Comparison of ENCODE assay signal across 25 mouse cellular contexts in the genomic region with DNA sequence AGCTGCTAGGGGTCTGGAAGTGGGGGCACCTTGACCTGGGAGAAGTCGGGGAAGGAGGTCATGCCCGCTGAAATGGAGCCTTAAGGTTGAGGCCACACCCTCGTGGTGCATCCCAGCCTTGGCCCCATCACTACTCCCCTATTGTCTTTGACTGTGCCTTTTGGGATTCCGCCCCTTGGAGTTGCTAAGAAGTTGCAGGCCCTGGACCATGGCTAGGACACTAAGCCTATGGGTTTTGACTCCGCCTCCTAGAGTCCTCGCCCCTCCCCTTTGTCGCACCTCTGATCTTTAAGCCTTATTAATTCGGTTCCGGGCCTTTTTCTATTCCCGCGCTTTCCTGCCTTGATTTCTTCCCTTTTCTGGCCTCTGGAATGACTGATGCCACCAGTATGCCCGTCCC. TPM values are rescaled to one million over a fixed set of nuclear protein-coding genes. Genes with fewer than 3 reads are reported as not detected.
A peak's percentile ranks its signal among the peaks of the same experiment; 100 is the strongest.
DNase-seq lines count a peak whose midpoint lies in the region; ATAC-seq lines count a peak whose summit lies in the region.
"Had no signal": no experiment of that assay in that cellular context is flagged by ENCODE, and none has a peak within 500 bp of the region (broad histone marks: within the 10 kb centered on the region; RNA-seq: fewer than 3 reads in every experiment).

No protein-coding gene starts in this region.

- H3K4me3 ChIP-seq in forebrain, embryonic 16.5 days (replicated peaks; ENCODE audit: low read length) = no peak overlapping the region
- no peak overlapping the region for H3K4me3 ChIP-seq in forebrain, embryonic 10.5 days
- H3K4me3 ChIP-seq in midbrain, embryonic 13.5 days (replicated peaks) = no peak overlapping the region
- H3K4me3 ChIP-seq in midbrain, embryonic 14.5 days (replicated peaks; ENCODE audit: low read depth, low read length) = no peak overlapping the region
- H3K4me3 ChIP-seq in ES-E14 (ENCODE audit: insufficient read depth in 1 of 2, low read depth in 1 of 2, low read length in 2 of 2, poor library complexity in 1 of 2, severe bottlenecking in 1 of 2) = peak overlapping the region; percentile 1 to 3; a peak in 2 of 4 replicates
- H3K4me3 ChIP-seq: embryonic facial prominence, embryonic 13.5 days; hindbrain, embryonic 13.5 days; limb, embryonic 10.5 days; limb, embryonic 15.5 days; liver, embryonic 13.5 days; megakaryocyte, embryonic 14.5 days had no signal

- no peak overlapping the region for H3K4me2 ChIP-seq in forebrain, embryonic 16.5 days (ENCODE audit: low read length)
- H3K4me2 ChIP-seq in midbrain, embryonic 13.5 days (replicated peaks) = no peak overlapping the region
- H3K4me2 ChIP-seq in midbrain, embryonic 14.5 days (ENCODE audit: low read length) = no peak overlapping the region
- H3K4me2 ChIP-seq: embryonic facial prominence, embryonic 13.5 days; hindbrain, embryonic 13.5 days; limb, embryonic 15.5 days had no signal

- in situ Hi-C loops in ES-E14 (cut with MboI; ENCODE audit: low sequenced_read_pairs in 2 of 2, unreplicated experiment in 2 of 2) = no loop called here

- H3K4me1 ChIP-seq in forebrain, embryonic 16.5 days (replicated peaks; ENCODE audit: control insufficient read depth, insufficient read depth, low read length) = peaks cover under 1% of the 10 kb centered on the region
- peaks cover 19% of the 10 kb centered on the region for H3K4me1 ChIP-seq in forebrain, embryonic 10.5 days
- peaks cover 17% of the 10 kb centered on the region for H3K4me1 ChIP-seq in midbrain, embryonic 13.5 days (replicated peaks)
- H3K4me1 ChIP-seq in midbrain, embryonic 14.5 days (ENCODE audit: control insufficient read depth, insufficient read depth, low read length) = no peaks in the 10 kb centered on the region
- H3K4me1 ChIP-seq in ES-E14 (ENCODE audit: control insufficient read depth in 2 of 2, insufficient read depth in 2 of 2, low read length in 2 of 2, poor library complexity in 1 of 2) = peaks cover 0 to 21% of the 10 kb centered on the region in 2 experiments; a peak in 2 of 4 replicates

- no peak for DNase-seq in forebrain, embryonic 10.5 days (ENCODE audit: extremely low spot score, low spot score)
- DNase-seq in midbrain, embryonic 14.5 days = no peak
- no peak for DNase-seq in ES-E14 (ENCODE audit: low read depth, low spot score)
- no peak for DNase-seq in ovary, postnatal 10 days (ENCODE audit: low spot score)
- DNase-seq: cerebellum, adult 18-20 months; heart, postnatal 14 days; kidney, adult 11 months; kidney, postnatal 14 days; layer of hippocampus, adult 9-11 months; liver, embryonic 13.5 days; lung, adult 18-20 months had no signal

- peaks cover 12% of the 10 kb centered on the region; the same call in 1 of the 2 replicates for H3K36me3 ChIP-seq in forebrain, embryonic 16.5 days (ENCODE audit: control insufficient read depth, insufficient read depth)
- H3K36me3 ChIP-seq in forebrain, embryonic 10.5 days (replicated peaks) = peaks cover 9% of the 10 kb centered on the region
- peaks cover 54% of the 10 kb centered on the region for H3K36me3 ChIP-seq in midbrain, embryonic 13.5 days
- peaks cover 46% of the 10 kb centered on the region for H3K36me3 ChIP-seq in midbrain, embryonic 14.5 days (ENCODE audit: control insufficient read depth, insufficient read depth, low read length)
- H3K36me3 ChIP-seq in ES-E14 (ENCODE audit: control insufficient read depth, insufficient read depth, low read length, poor library complexity, severe bottlenecking) = no peaks in the 10 kb centered on the region
- H3K36me3 ChIP-seq: G1E; limb, embryonic 10.5 days; limb, embryonic 15.5 days had no signal

- WGBS in forebrain, embryonic 16.5 days = 62% methylated on average over 12 of the region's 12 CpGs
- WGBS in forebrain, embryonic 10.5 days = 63% methylated on average over 12 of the region's 12 CpGs
- WGBS in midbrain, embryonic 13.5 days = 51% methylated on average over 12 of the region's 12 CpGs
- 54% methylated on average over 12 of the region's 12 CpGs for WGBS in midbrain, embryonic 14.5 days

- ATAC-seq in forebrain, embryonic 16.5 days = 0 out of 2 replicates have a peak, but pooled peaks have one; percentile 5
- ATAC-seq in midbrain, embryonic 13.5 days = peak; percentile 55
- ATAC-seq in midbrain, embryonic 14.5 days (ENCODE audit: low FRiP score, low TSS enrichment) = no peak
- no peak for ATAC-seq in megakaryocyte-erythroid progenitor cell, adult 5-6 weeks (replicated peaks; ENCODE audit: low FRiP score, low TSS enrichment, poor library complexity, severe bottlenecking)
- ATAC-seq: CD4-positive, CD25-positive, alpha-beta regulatory T cell, adult 4 months; inflammation-experienced regulatory T-cells, adult 6 months; lung, postnatal 0 days; Patski had no signal

- no peaks in the 10 kb centered on the region for H3K9me3 ChIP-seq in forebrain, embryonic 16.5 days (ENCODE audit: control insufficient read depth, low read length)
- H3K9me3 ChIP-seq in forebrain, embryonic 10.5 days = no peaks in the 10 kb centered on the region
- H3K9me3 ChIP-seq in midbrain, embryonic 13.5 days = no peaks in the 10 kb centered on the region
- H3K9me3 ChIP-seq in midbrain, embryonic 14.5 days (ENCODE audit: control insufficient read depth, low read length) = no peaks in the 10 kb centered on the region
- no peaks in the 10 kb centered on the region for H3K9me3 ChIP-seq in ES-E14 (ENCODE audit: control insufficient read depth, insufficient read depth, low read depth, low read length)
- H3K9me3 ChIP-seq: embryonic facial prominence, embryonic 13.5 days; hindbrain, embryonic 13.5 days; limb, embryonic 10.5 days; limb, embryonic 15.5 days; liver, embryonic 13.5 days had no signal

- no peak overlapping the region for H3K9ac ChIP-seq in forebrain, embryonic 16.5 days (replicated peaks; ENCODE audit: low read depth, low read length)
- H3K9ac ChIP-seq in midbrain, embryonic 13.5 days (replicated peaks) = no peak overlapping the region
- no peak overlapping the region for H3K9ac ChIP-seq in midbrain, embryonic 14.5 days (replicated peaks; ENCODE audit: low read length)
- H3K9ac ChIP-seq in ES-E14 (ENCODE audit: insufficient read depth, low read depth, low read length, poor library complexity, severe bottlenecking) = no peak overlapping the region
- H3K9ac ChIP-seq: embryonic facial prominence, embryonic 13.5 days; hindbrain, embryonic 13.5 days; limb, embryonic 15.5 days; liver, embryonic 13.5 days had no signal

- peaks cover 3% of the 10 kb centered on the region; the same call in 1 of the 2 replicates for H3K27me3 ChIP-seq in forebrain, embryonic 16.5 days (replicated peaks; ENCODE audit: control insufficient read depth, insufficient read depth, low read length)
- peaks cover 45% of the 10 kb centered on the region for H3K27me3 ChIP-seq in forebrain, embryonic 10.5 days (ENCODE audit: poor library complexity, severe bottlenecking)
- peaks cover 10% of the 10 kb centered on the region; the same call in 1 of the 2 replicates for H3K27me3 ChIP-seq in midbrain, embryonic 13.5 days
- no peaks in the 10 kb centered on the region for H3K27me3 ChIP-seq in midbrain, embryonic 14.5 days (ENCODE audit: control insufficient read depth, insufficient read depth, low read length)
- H3K27me3 ChIP-seq: Patski had no signal

- no peak overlapping the region for H3K27ac ChIP-seq in forebrain, embryonic 16.5 days (ENCODE audit: low read length)
- H3K27ac ChIP-seq in forebrain, embryonic 10.5 days = no peak overlapping the region
- H3K27ac ChIP-seq in midbrain, embryonic 13.5 days = no peak overlapping the region
- no peak overlapping the region for H3K27ac ChIP-seq in midbrain, embryonic 14.5 days (replicated peaks; ENCODE audit: low read depth, low read length)
- H3K27ac ChIP-seq in ES-E14 (ENCODE audit: insufficient read depth, low read depth, low read length, poor library complexity, severe bottlenecking) = no peak overlapping the region
- H3K27ac ChIP-seq: embryonic facial prominence, embryonic 13.5 days; hindbrain, embryonic 13.5 days; limb, embryonic 10.5 days; limb, embryonic 15.5 days; liver, embryonic 13.5 days had no signal

RNA-seq across cellular contexts. Expression of gene Plppr2, which starts 6.8 kb away (rescaled TPM):
- polyA plus RNA-seq in forebrain, embryonic 16.5 days (2015; fragmentation: Nextera tagmentation; extraction: Ambion mirVana) = 74.1 and 89.9 TPM in 2 replicates
- polyA plus RNA-seq in forebrain, embryonic 10.5 days (2016; fragmentation: Nextera tagmentation; extraction: Ambion mirVana) = 9.0 and 11.5 TPM in 2 replicates
- 65.8 and 72.0 TPM in 2 replicates for polyA plus RNA-seq in midbrain, embryonic 13.5 days (2015; fragmentation: Nextera tagmentation; extraction: Ambion mirVana)
- 91.3 and 92.2 TPM in 2 replicates for polyA plus RNA-seq in midbrain, embryonic 14.5 days (2014; fragmentation: Nextera tagmentation; extraction: Ambion mirVana)
- 2.0 and 2.6 TPM in 2 replicates for total RNA-seq in ES-E14 (2012; rRNA removed)
- total RNA-seq in megakaryocyte-erythroid progenitor cell, adult 5-6 weeks (2014; fragmentation: Nextera tagmentation) = not detected in 2 replicates
- total RNA-seq in megakaryocyte-erythroid progenitor cell, adult 5-6 weeks (2017) = not detected in 2 replicates

RNA-seq across cellular contexts. Expression of gene Swsap1, which starts 11.9 kb away (rescaled TPM):
- 9.0 and 12.5 TPM in 2 replicates for polyA plus RNA-seq in forebrain, embryonic 16.5 days (2015; fragmentation: Nextera tagmentation; extraction: Ambion mirVana)
- polyA plus RNA-seq in forebrain, embryonic 10.5 days (2016; fragmentation: Nextera tagmentation; extraction: Ambion mirVana) = 7.2 and 9.6 TPM in 2 replicates
- polyA plus RNA-seq in midbrain, embryonic 13.5 days (2015; fragmentation: Nextera tagmentation; extraction: Ambion mirVana) = 9.8 and 12.6 TPM in 2 replicates
- polyA plus RNA-seq in midbrain, embryonic 14.5 days (2014; fragmentation: Nextera tagmentation; extraction: Ambion mirVana) = 21.5 and 22.8 TPM in 2 replicates
- 9.5 and 10.8 TPM in 2 replicates for total RNA-seq in ES-E14 (2012; rRNA removed)
- total RNA-seq in megakaryocyte-erythroid progenitor cell, adult 5-6 weeks (2014; fragmentation: Nextera tagmentation) = 4.1 and 9.1 TPM in 2 replicates
- total RNA-seq in megakaryocyte-erythroid progenitor cell, adult 5-6 weeks (2017) = 1.2 and 4.8 TPM in 2 replicates

RNA-seq across cellular contexts. Expression of gene Tmem205, which starts 16.3 kb away (rescaled TPM):
- 47.7 and 54.8 TPM in 2 replicates for polyA plus RNA-seq in forebrain, embryonic 16.5 days (2015; fragmentation: Nextera tagmentation; extraction: Ambion mirVana)
- polyA plus RNA-seq in forebrain, embryonic 10.5 days (2016; fragmentation: Nextera tagmentation; extraction: Ambion mirVana) = 32.0 and 33.7 TPM in 2 replicates
- 41.1 and 42.0 TPM in 2 replicates for polyA plus RNA-seq in midbrain, embryonic 13.5 days (2015; fragmentation: Nextera tagmentation; extraction: Ambion mirVana)
- 42.2 and 51.8 TPM in 2 replicates for polyA plus RNA-seq in midbrain, embryonic 14.5 days (2014; fragmentation: Nextera tagmentation; extraction: Ambion mirVana)
- total RNA-seq in ES-E14 (2012; rRNA removed) = 38.1 and 75.3 TPM in 2 replicates
- total RNA-seq in megakaryocyte-erythroid progenitor cell, adult 5-6 weeks (2014; fragmentation: Nextera tagmentation) = 9.1 and 11.4 TPM in 2 replicates
- total RNA-seq in megakaryocyte-erythroid progenitor cell, adult 5-6 weeks (2017) = 4.1 and 8.5 TPM in 2 replicates

RNA-seq across cellular contexts. Expression of gene Ccdc159, which starts 16.4 kb away (rescaled TPM):
- polyA plus RNA-seq in forebrain, embryonic 16.5 days (2015; fragmentation: Nextera tagmentation; extraction: Ambion mirVana) = 5.4 and 11.9 TPM in 2 replicates
- polyA plus RNA-seq in forebrain, embryonic 10.5 days (2016; fragmentation: Nextera tagmentation; extraction: Ambion mirVana) = 3.5 and 3.6 TPM in 2 replicates
- 7.1 and 10.3 TPM in 2 replicates for polyA plus RNA-seq in midbrain, embryonic 13.5 days (2015; fragmentation: Nextera tagmentation; extraction: Ambion mirVana)
- 5.7 and 7.7 TPM in 2 replicates for polyA plus RNA-seq in midbrain, embryonic 14.5 days (2014; fragmentation: Nextera tagmentation; extraction: Ambion mirVana)
- 1.8 and 1.9 TPM in 2 replicates for total RNA-seq in ES-E14 (2012; rRNA removed)
- not detected in 2 replicates for total RNA-seq in megakaryocyte-erythroid progenitor cell, adult 5-6 weeks (2014; fragmentation: Nextera tagmentation)
- total RNA-seq in megakaryocyte-erythroid progenitor cell, adult 5-6 weeks (2017) = 0.46 TPM in 1 of 2 replicates, not detected in the other
- total RNA-seq: common myeloid progenitor, adult 5-6 weeks had no signal
- polyA plus RNA-seq: inflammation-experienced regulatory T-cells, adult 6 months had no signal

RNA-seq across cellular contexts. Expression of gene Epor, which starts 19.7 kb away (rescaled TPM):
- polyA plus RNA-seq in forebrain, embryonic 16.5 days (2015; fragmentation: Nextera tagmentation; extraction: Ambion mirVana) = 1.6 and 1.8 TPM in 2 replicates
- 10.2 and 10.8 TPM in 2 replicates for polyA plus RNA-seq in forebrain, embryonic 10.5 days (2016; fragmentation: Nextera tagmentation; extraction: Ambion mirVana)
- 1.4 and 2.5 TPM in 2 replicates for polyA plus RNA-seq in midbrain, embryonic 13.5 days (2015; fragmentation: Nextera tagmentation; extraction: Ambion mirVana)
- polyA plus RNA-seq in midbrain, embryonic 14.5 days (2014; fragmentation: Nextera tagmentation; extraction: Ambion mirVana) = 0.65 and 2.0 TPM in 2 replicates
- 1.7 and 3.9 TPM in 2 replicates for total RNA-seq in ES-E14 (2012; rRNA removed)
- total RNA-seq in megakaryocyte-erythroid progenitor cell, adult 5-6 weeks (2014; fragmentation: Nextera tagmentation) = 109 and 131 TPM in 2 replicates
- total RNA-seq in megakaryocyte-erythroid progenitor cell, adult 5-6 weeks (2017) = 35.2 and 48.6 TPM in 2 replicates
- polyA plus RNA-seq: CD4-positive, CD25-positive, alpha-beta regulatory T cell, adult 4 months had no signal

Comparison
In these comparisons a context has a peak if more than half of its experiments do, and no peak if none do; other contexts are left out.
1. ATAC-seq: peak in forebrain, embryonic 16.5 days (single experiment) and midbrain, embryonic 13.5 days (single experiment); none in midbrain, embryonic 14.5 days (single experiment) and megakaryocyte-erythroid progenitor cell, adult 5-6 weeks (single experiment).
2. H3K4me3 ChIP-seq: peak in ES-E14 (2 of 2); none in forebrain, embryonic 16.5 days (single experiment), forebrain, embryonic 10.5 days (single experiment), midbrain, embryonic 13.5 days (single experiment) and midbrain, embryonic 14.5 days (single experiment).